Mouse (Mus musculus) layer of hippocampus, postnatal 36 days (tissue): ENCODE measurements around the gene Zan. TPM values are rescaled to one million over a fixed set of nuclear protein-coding genes. Genes with fewer than 3 reads are reported as not detected.

ENCODE experiments used
- DNase-seq, 2 experiments: peaks; one replicate each; pipeline ENCODE4 v3.0.0; 2022
- total RNA-seq, 2 experiments: library from RNA; stranded (reverse); gene quantifications; 2 replicates each; pipeline ENCODE4 v1.2.3; 2021

Gene Zan
- total RNA-seq, 2 experiments from 2014 or later, result 0.10 to 0.13 TPM

- DNase-seq, result no peak
Observed at GRCm38 (mm10) chr5:137350205-137351057, 126.4 kb downstream of the Zan start.

- peak; percentile 38 to 46 for DNase-seq
Observed at GRCm38 (mm10) chr5:137349384-137350204, 127.3 kb downstream of the Zan start, which contains the start of gene Ephb4. Ephb4 (plus strand) TSS chr5:137350109.

GRCm38 (mm10) chr5:137348482-137349383 is 128.1 kb downstream of the Zan start:
- no peak for DNase-seq

GRCm38 (mm10) chr5:137347856-137348255 is 129.0 kb downstream of the Zan start:
- no peak for DNase-seq

GRCm38 (mm10) chr5:137346983-137347382 is 129.9 kb downstream of the Zan start:
- no peak for DNase-seq

- DNase-seq, result no peak
Observed at GRCm38 (mm10) chr5:137346388-137346787, 130.5 kb downstream of the Zan start.

GRCm38 (mm10) chr5:137345821-137346220 is 131.0 kb downstream of the Zan start:
- no peak for DNase-seq

GRCm38 (mm10) chr5:137343869-137344268 is 133.0 kb downstream of the Zan start:
- no peak for DNase-seq

- no peak for DNase-seq
Observed at GRCm38 (mm10) chr5:137343412-137343811, 133.5 kb downstream of the Zan start.

GRCm38 (mm10) chr5:137342407-137343012 is 134.4 kb downstream of the Zan start:
- DNase-seq, result no peak

GRCm38 (mm10) chr5:137340222-137340621 is 136.6 kb downstream of the Zan start:
- no peak for DNase-seq

- no peak for DNase-seq
Observed at GRCm38 (mm10) chr5:137339290-137339979, 137.4 kb downstream of the Zan start.

- DNase-seq, result no peak
Observed at GRCm38 (mm10) chr5:137338663-137339289, 138.1 kb downstream of the Zan start.

- peak; percentile 87 to 90 for DNase-seq
Observed at GRCm38 (mm10) chr5:137338256-137338655, 138.6 kb downstream of the Zan start.

GRCm38 (mm10) chr5:137337190-137337589 is 139.7 kb downstream of the Zan start:
- DNase-seq, result no peak

GRCm38 (mm10) chr5:137335066-137335465 is 141.8 kb downstream of the Zan start:
- no peak for DNase-seq

- DNase-seq, result no peak
Observed at GRCm38 (mm10) chr5:137334317-137334716, 142.5 kb downstream of the Zan start.

- peak; percentile 87 to 89 for DNase-seq
Observed at GRCm38 (mm10) chr5:137333512-137334174, 143.2 kb downstream of the Zan start, which contains the start of gene Slc12a9. Slc12a9 (minus strand) TSS chr5:137333597.

- DNase-seq, result no peak
Observed at GRCm38 (mm10) chr5:137332857-137333511, 143.9 kb downstream of the Zan start.
